Mouse (Mus musculus): Measurements from ENCODE around the gene Srd5a1.

DNA sequence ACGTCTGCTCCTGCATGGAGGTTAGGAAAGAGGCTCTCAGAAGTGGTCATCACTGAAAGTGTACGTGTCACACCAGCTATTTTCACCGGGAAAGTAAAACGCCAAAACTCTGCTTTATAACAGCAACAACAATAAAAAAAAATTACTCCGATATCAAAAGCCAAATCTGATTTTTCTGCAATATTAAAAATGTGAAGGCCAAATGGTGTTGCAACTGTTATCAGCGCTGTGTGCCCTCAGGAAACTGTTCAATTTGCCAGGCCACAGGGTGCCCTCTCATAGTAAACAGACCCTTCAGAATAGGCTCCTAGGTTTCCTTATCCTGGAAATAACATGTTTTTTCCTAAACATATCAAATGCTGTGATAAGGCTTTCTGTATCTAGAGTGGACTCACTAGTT lies 15.3 kb downstream of the Srd5a1 start:
- TF ChIP-seq CTCF (IDR thresholded peaks at IDR 0.05; ENCODE audit: low read depth, low read length) (no peak), POLR2A (IDR thresholded peaks at IDR 0.05; ENCODE audit: extremely low read depth, insufficient read depth, low read length) (no peak)
